Mouse (Mus musculus) heart, embryonic 12.5 days (tissue): ENCODE results near the gene Rubcn. TPM values are rescaled to one million over a fixed set of nuclear protein-coding genes. Genes with fewer than 3 reads are reported as not detected.
"Not testable (repeated sequence)": the region's sequence is repeated elsewhere in the genome, so short reads cannot be mapped to it uniquely, and the experiment has no call there.

Experiments
- ATAC-seq: fragments of 200-750 bp; cut with Nextera tagmentation; 2 replicates; pipeline ENCODE4 v1.8.0; 2017; ENCODE audit warnings: moderate TSS enrichment, moderate library complexity; ENCODE audit not compliant: insufficient number of reproducible peaks, low FRiP score
- H3K27ac ChIP-seq: fragments of 300-500 bp; sonication (generic); 2 replicates; pipeline ENCODE4 v1.5.1; 2016; ENCODE audit warnings: mild to moderate bottlenecking, moderate library complexity; ENCODE audit not compliant: poor library complexity, severe bottlenecking
- H3K27me3 ChIP-seq: fragments of 300-500 bp; sonication (generic); replicated peaks from 2 replicates; pipeline ENCODE4 v1.6.1; 2016; ENCODE audit warnings: mild to moderate bottlenecking, moderate library complexity
- H3K36me3 ChIP-seq: fragments of 300-500 bp; sonication (generic); 2 replicates; pipeline ENCODE4 v1.6.1; 2016; ENCODE audit warnings: mild to moderate bottlenecking, moderate library complexity
- H3K4me1 ChIP-seq: fragments of 300-500 bp; sonication (generic); replicated peaks from 2 replicates; pipeline ENCODE4 v1.6.1; 2016; ENCODE audit warnings: mild to moderate bottlenecking
- H3K4me2 ChIP-seq: fragments of 300-500 bp; sonication (generic); 2 replicates; pipeline ENCODE4 v1.6.1; 2016; ENCODE audit warnings: mild to moderate bottlenecking, moderate library complexity
- H3K4me3 ChIP-seq: fragments of 300-500 bp; sonication (generic); 2 replicates; pipeline ENCODE4 v1.5.1; 2016; ENCODE audit warnings: mild to moderate bottlenecking
- H3K9ac ChIP-seq: fragments of 300-500 bp; sonication (generic); 2 replicates; pipeline ENCODE4 v1.6.1; 2016; ENCODE audit warnings: mild to moderate bottlenecking, moderate library complexity
- H3K9me3 ChIP-seq: fragments of 300-500 bp; sonication (generic); replicated peaks from 2 replicates; pipeline ENCODE4 v1.6.1; 2016; ENCODE audit warnings: mild to moderate bottlenecking, moderate library complexity
- WGBS: fragments of 180-500 bp; shearing (Covaris S2); methylation state at CpG from one replicate; pipeline ENCODE4 v1.1.7; 2016; 5-methylcytosine and 5-hydroxymethylcytosine counted together
- polyA plus RNA-seq: library from polyadenylated mRNA; unstranded; fragments of >200 nt; fragmentation: Nextera tagmentation; extraction: Ambion mirVana; gene quantifications from 2 replicates; pipeline ENCODE4 v1.2.1, GENCODE M21; 2016

The Rubcn gene
- 30.9 and 34.0 TPM in 2 replicates for polyA plus RNA-seq

DNA sequence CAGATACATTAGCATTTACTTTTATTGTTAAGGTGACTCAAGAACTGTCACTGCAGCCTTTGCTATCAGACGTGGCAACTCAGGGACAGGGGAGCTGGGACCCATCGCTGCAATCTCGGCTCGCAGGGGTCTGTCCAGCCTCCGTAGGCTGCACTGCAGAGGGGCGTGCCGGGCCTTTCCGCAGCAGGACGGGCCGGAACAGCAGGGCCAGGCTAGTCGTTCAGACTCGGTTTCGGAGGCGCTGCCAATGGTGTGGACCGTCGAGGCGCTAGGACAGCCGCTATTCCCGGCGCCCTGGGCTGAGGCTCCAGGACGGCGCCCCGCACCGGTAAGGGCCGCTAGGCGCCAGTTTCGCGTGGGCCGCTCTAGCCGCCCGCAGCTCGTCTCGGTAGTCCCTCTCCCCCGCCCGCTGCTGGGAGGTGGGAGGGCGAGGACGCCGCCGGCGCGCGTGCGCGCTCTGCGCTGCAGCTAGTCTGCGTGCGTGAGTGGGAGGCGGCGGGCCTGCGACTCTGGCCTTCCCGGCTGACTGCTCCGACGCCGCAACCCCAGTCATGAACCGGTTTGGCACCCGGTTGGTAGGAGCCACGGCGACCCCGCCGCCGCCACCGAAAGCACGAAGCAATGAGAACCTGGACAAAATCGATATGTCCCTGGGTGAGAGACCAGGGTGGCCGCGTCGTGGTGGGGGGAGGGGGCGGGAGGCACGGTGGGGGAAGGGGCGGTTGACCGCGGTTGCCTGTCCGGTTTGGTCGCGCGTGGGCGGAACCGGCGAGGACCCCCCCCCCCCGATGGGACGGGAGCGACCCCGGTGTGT, at the start of gene Rubcn, which contains the start of gene Fyttd1:
Rubcn (minus strand) TSS at position 424 of the 814 bp plus-strand sequence.
Fyttd1 (plus strand) TSS at position 158 of the 814 bp plus-strand sequence.
- peaks cover 26% of the 10 kb centered on the region for H3K4me1 ChIP-seq
- WGBS: under 1% methylated on average over 81 of the region's 83 CpGs
- peak within 1 kb of the TSS; percentile 100 for H3K4me3 ChIP-seq
- no peaks in the 10 kb centered on the region for H3K9me3 ChIP-seq
- H3K27ac ChIP-seq: peak within 1 kb of the TSS; percentile 91
- H3K27me3 ChIP-seq: no peaks in the 10 kb centered on the region
- ATAC-seq: peak; percentile 97
- H3K4me2 ChIP-seq: peak within 1 kb of the TSS; percentile 83
- H3K36me3 ChIP-seq: peaks cover 2% of the 10 kb centered on the region; the same call in 1 of the 2 replicates
- peak within 1 kb of the TSS; percentile 99 for H3K9ac ChIP-seq

DNA sequence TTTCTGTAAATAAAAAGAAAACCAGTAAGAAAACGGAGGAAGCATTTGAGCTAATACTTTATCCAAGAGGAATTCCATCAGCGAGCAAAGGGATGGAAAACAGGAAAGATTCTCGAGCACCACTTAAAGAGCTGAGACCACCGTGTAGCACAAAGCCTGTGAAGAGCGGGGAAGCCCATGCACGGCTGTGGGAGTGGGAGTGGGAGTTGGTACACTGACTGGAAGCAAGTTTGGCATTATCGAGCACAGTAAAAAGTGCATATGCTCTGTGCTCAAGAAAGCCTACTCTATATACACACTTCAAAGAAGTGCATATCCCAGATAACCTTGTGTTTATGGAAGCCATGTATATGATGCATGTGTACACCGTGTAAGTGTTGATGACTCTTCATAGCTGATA, 49.5 kb upstream of the Rubcn start:
- Histone ChIP-seq H3K4me3 (no peak overlapping the region), H3K27me3 (no peaks in the 10 kb centered on the region), H3K4me2 (no peak overlapping the region), H3K27ac (no peak overlapping the region), H3K4me1 (peaks cover 4% of the 10 kb centered on the region; the same call in 1 of the 2 replicates), H3K9ac (no peak overlapping the region), H3K9me3 (no peaks in the 10 kb centered on the region), H3K36me3 (peaks cover 38% of the 10 kb centered on the region)
- ATAC-seq: no peak
- WGBS: 89% methylated on average over 8 of the region's 8 CpGs

DNA sequence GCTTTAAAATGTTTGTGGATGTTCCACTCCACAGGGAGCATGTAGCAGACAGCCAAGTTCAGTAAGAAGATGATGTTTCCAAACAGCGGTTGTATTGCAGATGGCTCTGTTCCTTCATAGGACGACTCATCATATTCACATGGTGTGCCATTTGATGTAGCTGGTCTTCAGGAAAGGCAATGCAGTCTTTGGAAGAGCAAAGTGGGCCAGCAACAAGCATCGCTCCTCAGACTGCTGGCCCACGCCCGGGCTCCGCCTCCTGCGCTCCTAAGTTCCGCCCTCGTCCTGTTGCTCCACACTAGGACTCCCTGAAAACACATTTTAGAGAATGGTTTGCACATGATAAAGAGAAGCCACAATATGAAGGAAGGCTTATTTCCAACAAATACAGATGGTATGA, 49.1 kb upstream of the Rubcn start:
- H3K27ac ChIP-seq, H3K9me3 ChIP-seq, ATAC-seq, H3K4me1 ChIP-seq, H3K27me3 ChIP-seq, H3K4me3 ChIP-seq, H3K9ac ChIP-seq, H3K4me2 ChIP-seq: not testable (repeated sequence)
- H3K36me3 ChIP-seq: peaks cover 40% of the 10 kb centered on the region
- 93% methylated on average over 9 of the region's 9 CpGs for WGBS

DNA sequence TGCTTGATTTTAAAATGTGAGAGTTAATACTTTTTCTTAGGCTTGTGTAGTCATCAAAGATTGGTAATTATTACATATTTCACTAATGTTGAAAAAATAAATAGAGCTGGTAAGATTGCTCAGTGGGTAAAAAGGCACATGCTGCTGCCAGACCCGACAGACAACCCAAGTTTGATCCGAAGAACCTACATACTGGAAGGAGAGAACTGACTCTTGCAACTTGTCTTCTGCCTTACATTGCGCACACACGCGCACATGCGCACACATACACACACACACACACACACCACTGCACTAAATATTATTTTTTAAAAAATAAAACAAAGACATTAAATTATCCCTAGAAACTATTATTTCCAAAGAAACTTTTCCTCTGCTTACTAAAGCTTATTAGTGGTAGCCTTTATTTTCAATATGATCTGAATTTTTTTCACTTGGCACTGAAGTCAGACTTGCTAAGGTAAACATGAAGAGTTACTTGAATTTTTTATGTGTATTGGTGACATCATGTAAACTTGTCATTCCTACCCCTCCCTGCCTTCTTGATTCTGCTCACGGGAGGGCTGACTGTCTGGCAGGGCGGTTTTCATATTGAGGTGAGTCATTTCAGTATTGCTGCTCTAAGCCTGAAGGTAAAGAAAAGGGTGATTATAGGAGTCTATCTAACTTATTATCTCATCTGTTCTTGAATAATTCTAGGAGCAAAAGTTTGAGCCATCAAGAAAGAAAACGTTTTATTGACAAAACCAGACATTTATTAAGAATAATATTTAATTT, 37.9 kb upstream of the Rubcn start:
- ATAC-seq: no peak
- 66% methylated on average over 9 of the region's 9 CpGs for WGBS

DNA sequence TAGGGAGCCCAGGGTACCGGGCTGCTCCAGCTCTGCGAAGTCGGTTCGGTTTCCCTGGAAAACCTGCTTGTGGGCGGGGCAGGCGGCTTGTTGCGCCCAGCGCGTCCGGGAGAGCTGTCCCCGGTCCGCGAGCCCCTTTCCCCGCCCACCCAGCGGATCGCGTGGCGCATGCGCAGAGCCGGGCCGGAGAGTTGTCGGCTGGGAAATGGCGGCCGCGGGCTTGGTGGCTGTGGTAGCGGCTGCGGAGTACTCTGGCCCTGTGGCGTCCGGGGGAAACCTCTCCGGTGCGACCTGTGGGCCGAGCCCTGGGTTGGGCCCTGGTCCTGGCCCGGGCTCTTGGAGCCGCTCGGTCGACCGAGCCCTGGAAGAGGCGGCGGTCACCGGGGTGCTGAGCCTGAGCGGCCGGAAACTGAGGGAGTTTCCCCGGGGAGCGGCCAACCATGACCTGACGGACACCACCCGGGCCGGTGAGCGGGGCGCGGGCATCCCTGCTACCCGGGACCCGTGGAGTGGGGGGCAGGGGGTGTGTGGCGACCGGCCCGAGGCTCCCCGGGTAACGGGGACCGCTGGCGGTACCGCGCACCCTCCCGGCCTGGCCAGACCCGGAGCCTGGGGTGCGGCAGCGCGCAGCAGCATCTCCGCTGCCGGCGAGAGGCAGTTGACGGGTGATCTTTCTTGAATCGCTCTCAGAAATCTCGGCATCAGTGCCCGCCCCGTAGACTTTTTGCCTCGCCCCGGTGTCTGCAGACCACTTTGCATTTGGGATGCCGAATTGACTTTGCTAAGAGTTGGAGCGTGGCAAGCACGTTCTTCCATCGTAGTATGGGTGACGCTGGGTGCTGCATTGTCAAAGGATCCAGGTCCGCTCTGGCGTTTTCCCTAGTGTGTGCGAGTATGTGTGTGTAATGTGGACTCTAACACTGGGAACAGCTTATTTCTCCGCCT, 36.6 kb upstream of the Rubcn start, which contains the start of gene Lrch3:
Lrch3 (plus strand) TSS at position 164 of the 945 bp plus-strand sequence.
- Histone ChIP-seq H3K4me2 (peak within 1 kb of the TSS; percentile 71), H3K27ac (peak within 1 kb of the TSS; percentile 75), H3K27me3 (no peaks in the 10 kb centered on the region), H3K4me1 (peaks cover 8% of the 10 kb centered on the region), H3K9me3 (no peaks in the 10 kb centered on the region), H3K4me3 (peak within 1 kb of the TSS; percentile 97), H3K9ac (peak within 1 kb of the TSS; percentile 96), H3K36me3 (no peaks in the 10 kb centered on the region; the same call in 1 of the 2 replicates)
- WGBS: under 1% methylated on average over 85 of the region's 85 CpGs
- peak; percentile 93 for ATAC-seq

More for the DNA sequence above, 37.9 kb upstream of the Rubcn start:
- Histone ChIP-seq H3K27ac (no peak overlapping the region), H3K4me1 (peaks cover 8% of the 10 kb centered on the region), H3K9me3 (no peaks in the 10 kb centered on the region), H3K4me2 (peak overlapping the region; percentile 65), H3K36me3 (peaks cover 6% of the 10 kb centered on the region; the same call in 1 of the 2 replicates), H3K9ac (0 out of 2 replicates have a peak overlapping the region, but pooled peaks have one; percentile 51), H3K27me3 (no peaks in the 10 kb centered on the region), H3K4me3 (peak overlapping the region; percentile 32)

DNA sequence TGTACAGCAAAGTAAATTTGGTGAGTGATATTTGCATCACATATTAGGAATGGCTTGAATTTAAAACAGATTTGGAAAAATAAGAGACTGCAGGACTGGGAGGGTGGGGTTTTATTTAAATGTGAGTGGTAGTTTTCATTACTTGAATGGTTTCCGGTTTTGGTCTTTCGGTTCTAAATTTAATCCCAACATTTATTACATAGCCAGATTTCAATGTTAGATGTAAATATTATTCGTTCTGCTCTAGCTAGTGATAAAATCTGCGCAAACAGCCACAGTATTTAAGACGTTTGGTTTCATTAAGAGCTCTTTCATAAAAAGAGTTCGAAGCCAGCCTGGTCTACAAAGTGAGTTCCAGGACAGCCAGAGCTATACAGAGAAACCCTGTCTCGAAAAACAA, 35.6 kb upstream of the Rubcn start:
- peak overlapping the region; percentile 71 for H3K4me2 ChIP-seq
- no peaks in the 10 kb centered on the region for H3K27me3 ChIP-seq
- H3K4me1 ChIP-seq: peaks cover 8% of the 10 kb centered on the region
- no peak overlapping the region for H3K4me3 ChIP-seq
- H3K27ac ChIP-seq: no peak overlapping the region
- no peak for ATAC-seq
- WGBS: 59% methylated on average over 7 of the region's 7 CpGs
- no peaks in the 10 kb centered on the region for H3K9me3 ChIP-seq
- no peaks in the 10 kb centered on the region; the same call in 1 of the 2 replicates for H3K36me3 ChIP-seq
- no peak overlapping the region for H3K9ac ChIP-seq

DNA sequence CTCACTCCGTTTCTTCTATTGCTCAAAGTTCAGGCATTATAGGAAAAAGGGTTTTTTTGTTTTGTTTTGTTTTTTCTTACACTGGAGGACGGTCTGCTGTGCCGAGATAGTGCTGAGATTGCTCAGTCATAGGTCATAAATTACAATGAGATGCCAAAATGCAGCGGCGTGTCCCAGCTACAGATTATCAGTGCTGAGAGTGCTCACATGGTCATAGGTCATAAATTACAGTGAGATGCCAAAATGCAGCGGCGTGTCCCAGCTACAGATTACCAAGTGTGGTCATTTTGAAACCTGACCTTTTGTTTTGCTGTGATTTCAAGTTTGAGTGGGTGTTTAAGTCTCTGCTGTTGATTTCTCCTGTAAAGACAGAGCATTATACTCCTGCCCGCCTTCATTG, 29.2 kb upstream of the Rubcn start:
- Histone ChIP-seq H3K27ac (no peak overlapping the region), H3K4me1 (no peaks in the 10 kb centered on the region), H3K27me3 (no peaks in the 10 kb centered on the region), H3K9ac (no peak overlapping the region), H3K9me3 (no peaks in the 10 kb centered on the region), H3K4me3 (no peak overlapping the region), H3K36me3 (peaks cover 30% of the 10 kb centered on the region), H3K4me2 (no peak overlapping the region)
- ATAC-seq: no peak
- 81% methylated on average over 8 of the region's 8 CpGs for WGBS

DNA sequence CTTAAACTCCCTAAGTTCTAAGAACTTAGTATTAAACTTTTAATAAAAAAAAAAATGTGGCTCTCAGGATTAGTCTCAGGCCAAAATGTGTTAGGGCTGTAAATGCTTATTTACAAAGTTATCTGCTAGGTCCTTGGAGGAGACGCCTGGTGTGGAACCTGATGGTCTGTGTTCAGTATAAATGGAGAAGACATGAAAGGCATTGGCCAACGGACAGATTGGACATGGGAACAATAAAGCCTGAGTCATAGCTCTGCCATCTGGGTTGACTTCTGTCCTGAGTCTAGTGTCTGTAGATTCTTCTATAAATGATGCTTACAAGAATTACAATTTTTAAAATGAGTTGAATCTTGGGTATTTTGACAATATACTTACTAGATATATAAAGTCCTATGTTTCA, 28.6 kb upstream of the Rubcn start:
- Histone ChIP-seq H3K9ac (no peak overlapping the region), H3K27ac (no peak overlapping the region), H3K4me1 (no peaks in the 10 kb centered on the region), H3K36me3 (peaks cover 33% of the 10 kb centered on the region), H3K4me3 (no peak overlapping the region), H3K4me2 (no peak overlapping the region), H3K27me3 (no peaks in the 10 kb centered on the region), H3K9me3 (no peaks in the 10 kb centered on the region)
- WGBS: 76% methylated on average over 2 of the region's 2 CpGs
- no peak for ATAC-seq

DNA sequence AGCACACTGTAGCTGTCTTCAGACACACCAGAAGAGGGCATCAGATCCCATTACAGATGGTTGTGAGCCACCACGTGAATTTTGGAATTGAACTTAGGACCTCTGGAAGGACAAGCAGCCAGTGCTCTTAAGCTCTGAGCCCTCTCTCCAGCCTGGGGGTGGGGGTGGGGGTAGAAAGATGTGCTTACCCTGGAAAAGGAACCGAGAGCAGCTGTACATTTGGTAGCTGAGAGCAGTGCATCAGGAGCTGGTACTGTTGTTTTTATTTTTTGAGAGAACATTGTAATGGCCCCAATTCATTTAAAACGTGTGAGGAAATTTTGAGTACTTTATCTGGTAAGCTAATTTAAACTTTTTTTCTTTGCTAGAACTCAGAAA, 24.5 kb upstream of the Rubcn start:
- H3K4me3 ChIP-seq: no peak overlapping the region
- H3K36me3 ChIP-seq: peaks cover 59% of the 10 kb centered on the region
- no peak overlapping the region for H3K27ac ChIP-seq
- no peak overlapping the region for H3K4me2 ChIP-seq
- no peak overlapping the region for H3K9ac ChIP-seq
- H3K27me3 ChIP-seq: no peaks in the 10 kb centered on the region
- no peaks in the 10 kb centered on the region for H3K4me1 ChIP-seq
- WGBS: 64% methylated on average over 3 of the region's 3 CpGs
- no peaks in the 10 kb centered on the region for H3K9me3 ChIP-seq
- no peak for ATAC-seq

DNA sequence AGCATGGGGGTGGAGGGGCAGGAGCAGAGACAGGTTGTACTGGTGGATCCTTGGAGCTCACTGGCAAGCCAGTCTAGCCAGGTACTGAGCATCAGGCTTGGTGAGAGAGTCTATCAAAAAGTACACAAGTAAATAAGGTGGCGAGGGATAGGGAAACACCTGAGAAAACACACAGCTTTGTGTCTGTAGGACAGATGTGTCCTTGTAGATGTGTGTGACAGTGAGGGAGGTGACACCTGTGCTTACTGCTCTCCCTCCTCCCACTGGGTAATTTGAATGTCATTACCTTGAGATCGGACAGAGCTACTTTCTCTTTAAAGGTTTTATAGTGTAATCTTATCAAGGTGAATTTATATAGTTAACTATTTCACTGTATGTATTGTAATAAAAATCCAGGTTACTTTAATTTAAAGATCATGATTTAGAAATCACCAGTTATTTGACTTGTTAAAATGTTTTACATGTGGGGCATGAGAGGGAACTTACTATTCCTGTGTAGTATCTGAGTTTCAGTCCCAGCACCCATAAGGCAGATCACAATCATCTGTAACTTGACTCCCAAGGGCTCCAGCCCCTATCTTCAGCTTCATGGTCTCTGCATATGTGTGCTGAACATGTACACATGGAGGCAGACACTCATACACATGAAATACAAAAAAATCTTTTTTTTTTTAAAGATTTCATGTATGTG, 23.9 kb upstream of the Rubcn start:
- Histone ChIP-seq H3K36me3 (peaks cover 56% of the 10 kb centered on the region), H3K4me1 (no peaks in the 10 kb centered on the region), H3K4me3 (no peak overlapping the region), H3K27me3 (no peaks in the 10 kb centered on the region), H3K4me2 (no peak overlapping the region), H3K9ac (no peak overlapping the region), H3K9me3 (no peaks in the 10 kb centered on the region), H3K27ac (no peak overlapping the region)
- no peak for ATAC-seq
- WGBS: 84% methylated on average over 2 of the region's 2 CpGs
